Mouse (Mus musculus) megakaryocyte, embryonic 14.5 days (primary cell): ENCODE measurements around the gene Ckb.

Experiments
- FLI1 ChIP-seq: IDR thresholded peaks from 2 replicates; pipeline ENCODE4 v1.6.1; 2012; ENCODE audit warnings: low read length, inconsistent platforms, mixed read lengths
- GATA1 ChIP-seq: IDR thresholded peaks from 3 replicates; pipeline ENCODE4 v1.6.1; 2012; ENCODE audit warnings: mixed read lengths, low read length, inconsistent platforms, borderline replicate concordance

DNA sequence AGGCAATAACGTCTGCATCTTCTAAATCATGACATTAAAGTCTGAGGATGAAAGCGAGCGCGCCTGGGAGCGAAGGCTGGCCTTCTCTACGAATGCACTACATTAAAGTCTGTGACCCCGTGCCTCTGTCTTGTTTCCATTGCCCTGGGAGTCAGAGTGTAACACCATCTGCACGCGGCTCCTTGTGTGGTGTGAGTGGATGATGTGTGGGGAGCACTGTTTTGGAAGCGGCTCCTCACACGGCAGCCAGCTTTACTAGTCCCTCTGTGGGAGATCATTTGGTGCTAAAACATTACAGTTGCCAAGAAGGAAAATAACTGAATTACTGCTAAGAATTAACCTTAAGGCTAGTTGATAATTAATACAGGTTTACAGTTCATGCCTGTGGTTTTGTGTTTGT, 16.4 kb downstream of the Ckb start:
- TF ChIP-seq GATA1 (no peak), FLI1 (no peak)
